Mouse (Mus musculus) cerebellum, adult 2 months (tissue): ENCODE data around the gene Syt2. TPM values are rescaled to one million over a fixed set of nuclear protein-coding genes. Genes with fewer than 3 reads are reported as not detected.

Experiments
- DNase-seq, 2 experiments: peaks; one replicate each; pipeline ENCODE4 v3.0.0; 2021
- H3K27ac ChIP-seq: fragments of 200-500 bp; 2 replicates; pipeline ENCODE4 v1.5.1; 2012; ENCODE audit warnings: low read length, control low read depth, inconsistent platforms; ENCODE audit not compliant: insufficient read depth
- H3K27me3 ChIP-seq: fragments of 200-500 bp; 2 replicates; pipeline ENCODE4 v1.6.1; 2012; ENCODE audit warnings: inconsistent platforms, mild to moderate bottlenecking, low read length, moderate library complexity; ENCODE audit not compliant: control insufficient read depth, insufficient read depth
- H3K4me1 ChIP-seq: fragments of 200-500 bp; 2 replicates; pipeline ENCODE4 v1.6.1; 2011; ENCODE audit warnings: low read length; ENCODE audit not compliant: control insufficient read depth, insufficient read depth
- H3K4me3 ChIP-seq: fragments of 200-500 bp; replicated peaks from 2 replicates; pipeline ENCODE3; 2011; ENCODE audit warnings: mild to moderate bottlenecking, low read depth, low read length, control low read depth; ENCODE audit not compliant: insufficient read depth
- CTCF ChIP-seq: fragments of 200-500 bp; IDR thresholded peaks from 2 replicates; pipeline ENCODE4 v1.5.1; 2011; ENCODE audit warnings: low read depth, mild to moderate bottlenecking, control low read depth, low read length, moderate library complexity, borderline replicate concordance; ENCODE audit not compliant: insufficient read depth
- POLR2A ChIP-seq: fragments of 200-500 bp; IDR thresholded peaks from 2 replicates; pipeline ENCODE4 v1.6.1; 2011; ENCODE audit warnings: low read length, control low read depth, borderline replicate concordance; ENCODE audit not compliant: insufficient read depth
- WGBS: fragments of 180-500 bp; shearing (Covaris S2); methylation state at CpG from one replicate; pipeline ENCODE4 v1.1.7; 2018; 5-methylcytosine and 5-hydroxymethylcytosine counted together
- polyA plus RNA-seq: library from polyadenylated mRNA; depleted of rRNA; stranded (reverse); fragments of >200 nt; gene quantifications from 2 replicates; pipeline ENCODE4 v1.2.3, GENCODE M21; 2012

Gene Syt2
- polyA plus RNA-seq, 1 experiment: 318 TPM

DNA sequence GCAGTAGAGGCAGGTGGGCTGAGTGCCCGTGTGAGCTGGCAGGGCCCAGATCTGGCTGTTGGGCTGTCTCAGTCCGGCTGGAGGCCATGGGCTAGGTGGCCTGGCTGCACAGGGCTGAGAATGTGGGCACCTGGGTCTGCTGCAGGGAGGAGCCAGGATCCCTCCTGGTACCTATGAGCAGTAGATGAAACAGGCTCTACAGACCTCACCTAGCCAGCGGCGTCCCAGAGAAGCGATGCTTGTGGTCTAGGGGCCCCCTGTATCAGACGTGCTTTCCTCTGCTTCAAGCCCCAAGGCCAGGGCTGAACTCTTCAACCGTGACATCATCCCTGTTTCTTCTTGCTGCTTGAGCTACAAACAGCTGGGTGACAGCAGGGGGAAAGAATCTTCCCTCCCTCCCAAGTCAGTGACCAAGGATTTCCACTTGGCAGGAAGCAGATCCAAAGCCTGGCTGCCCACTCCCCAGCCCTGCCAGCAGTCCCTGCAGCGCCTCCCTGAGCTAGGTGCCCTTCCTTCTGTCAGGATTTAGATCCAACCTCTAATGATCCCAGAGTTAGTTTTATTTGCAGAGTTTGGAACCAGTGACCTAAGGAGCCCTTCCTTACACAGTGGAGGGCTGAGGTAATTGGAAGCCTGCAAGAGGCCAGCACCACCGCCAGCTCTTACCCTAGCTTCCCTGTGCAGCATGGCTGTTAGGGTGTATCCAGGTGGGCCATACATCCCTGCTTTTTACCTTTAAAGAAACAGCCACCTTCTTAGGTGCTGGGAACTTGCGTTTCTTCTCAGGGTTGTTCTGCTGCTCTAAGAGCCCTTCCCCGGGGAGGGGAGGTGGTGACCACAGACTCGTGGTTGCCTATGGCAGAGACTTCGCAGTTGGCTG lies 107.5 kb downstream of the Syt2 start:
- Histone ChIP-seq H3K4me3 (no peak overlapping the region), H3K27ac (peak overlapping the region; percentile 55), H3K27me3 (no peaks in the 10 kb centered on the region), H3K4me1 (peaks cover 55% of the 10 kb centered on the region)
- DNase-seq: peak; percentile 57 to 63
- 36% methylated on average over 13 of the region's 13 CpGs for WGBS
- TF ChIP-seq CTCF: no peak
- TF ChIP-seq POLR2A: no peak

DNA sequence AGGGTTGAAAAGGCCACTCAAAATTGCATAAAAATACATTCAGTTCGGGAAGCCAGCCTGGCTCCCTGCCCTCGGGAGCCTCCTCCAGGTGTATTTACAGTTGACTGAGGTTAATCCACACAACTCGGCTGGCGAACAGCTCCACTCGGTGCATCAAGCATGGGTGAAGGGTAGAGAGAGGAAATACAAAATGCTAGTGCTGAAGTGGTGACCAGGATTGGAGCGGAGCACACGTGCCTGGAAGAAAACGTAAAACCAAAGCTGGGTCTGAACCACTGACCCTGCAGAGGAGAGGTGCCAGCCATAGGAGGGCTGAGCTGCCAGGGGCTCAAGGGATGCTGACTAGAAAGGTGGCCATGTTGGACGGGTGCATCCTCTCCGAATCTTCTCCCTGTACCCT lies 108.3 kb downstream of the Syt2 start:
- no peak for DNase-seq
- no peak overlapping the region for H3K4me3 ChIP-seq
- H3K27me3 ChIP-seq: no peaks in the 10 kb centered on the region
- no peak for TF ChIP-seq POLR2A
- TF ChIP-seq CTCF: no peak
- H3K27ac ChIP-seq: no peak overlapping the region
- peaks cover 60% of the 10 kb centered on the region for H3K4me1 ChIP-seq
- WGBS: 51% methylated on average over 10 of the region's 10 CpGs

DNA sequence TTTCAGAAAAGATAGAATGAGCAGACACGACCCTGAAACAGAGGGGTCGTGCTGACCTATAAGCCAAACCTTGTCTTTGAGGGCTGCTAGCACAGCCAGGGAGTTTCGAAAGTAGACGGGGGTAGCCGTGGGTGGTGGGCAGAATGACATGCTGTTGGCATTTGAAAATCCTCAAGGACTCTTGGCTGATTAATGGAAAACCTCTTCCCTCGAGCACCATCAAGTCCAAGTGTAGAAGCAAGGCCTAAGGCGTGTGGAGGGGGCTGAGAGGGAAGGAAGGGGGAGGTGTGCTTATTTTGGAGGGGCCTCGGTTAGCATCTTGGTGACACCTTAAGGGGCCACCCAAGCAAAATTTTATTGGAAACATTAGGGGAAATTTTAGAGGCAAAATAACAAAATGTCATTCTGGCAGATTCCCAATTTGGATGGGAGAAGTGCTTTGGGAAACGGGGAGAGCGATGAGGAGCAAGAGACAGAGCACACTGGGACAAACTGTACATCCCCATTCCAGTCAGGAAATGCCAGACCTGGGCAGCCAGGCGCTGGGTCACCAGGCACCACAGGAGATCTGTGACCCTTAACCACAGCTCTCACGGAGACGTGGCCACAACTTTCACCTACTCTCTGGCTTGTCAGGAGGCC lies 109.2 kb downstream of the Syt2 start:
- H3K27me3 ChIP-seq: no peaks in the 10 kb centered on the region
- DNase-seq: no peak
- WGBS: 41% methylated on average over 13 of the region's 13 CpGs
- no peak overlapping the region for H3K4me3 ChIP-seq
- TF ChIP-seq CTCF (no peak), POLR2A (no peak)
- H3K4me1 ChIP-seq: peaks cover 61% of the 10 kb centered on the region
- H3K27ac ChIP-seq: peak overlapping the region; percentile 39

DNA sequence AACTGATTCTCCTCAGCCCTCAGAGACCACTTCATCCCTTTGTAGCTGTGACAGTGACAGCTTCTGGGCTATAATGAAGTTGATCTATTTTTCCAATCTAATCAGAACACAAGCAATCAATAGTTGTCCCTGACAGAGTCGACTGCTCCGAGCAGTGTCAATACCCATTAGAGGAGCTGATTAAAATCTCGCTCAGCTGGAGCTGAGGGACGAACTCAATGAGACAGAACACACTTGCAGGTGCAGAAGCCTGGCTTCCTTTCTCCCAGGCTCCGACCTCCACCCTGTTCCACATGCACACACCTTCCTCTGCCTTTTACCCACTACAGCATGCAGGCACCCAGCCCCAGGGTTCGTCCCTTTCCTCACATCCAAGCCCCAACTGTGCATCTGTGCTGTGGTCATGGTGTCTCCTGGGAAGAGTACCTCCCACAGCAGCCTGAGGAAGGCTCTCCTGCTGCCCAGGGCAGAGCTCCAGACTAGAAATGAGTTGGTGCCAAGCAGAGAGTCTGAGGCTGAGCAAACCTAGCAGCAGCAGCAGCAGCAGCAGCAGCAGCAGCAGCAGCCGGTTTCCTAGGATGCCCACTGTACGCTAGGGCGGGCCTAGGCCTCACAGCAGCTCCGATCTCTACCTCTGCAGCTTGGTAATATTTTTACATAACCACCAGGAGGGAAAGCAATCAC lies 109.9 kb downstream of the Syt2 start:
- peak in 1 of 2 experiments; percentile 55 for DNase-seq
- 48% methylated on average over 10 of the region's 10 CpGs for WGBS
- Histone ChIP-seq H3K27ac (no peak overlapping the region), H3K4me1 (peaks cover 61% of the 10 kb centered on the region), H3K27me3 (no peaks in the 10 kb centered on the region), H3K4me3 (no peak overlapping the region)
- TF ChIP-seq POLR2A (no peak), CTCF (no peak)

DNA sequence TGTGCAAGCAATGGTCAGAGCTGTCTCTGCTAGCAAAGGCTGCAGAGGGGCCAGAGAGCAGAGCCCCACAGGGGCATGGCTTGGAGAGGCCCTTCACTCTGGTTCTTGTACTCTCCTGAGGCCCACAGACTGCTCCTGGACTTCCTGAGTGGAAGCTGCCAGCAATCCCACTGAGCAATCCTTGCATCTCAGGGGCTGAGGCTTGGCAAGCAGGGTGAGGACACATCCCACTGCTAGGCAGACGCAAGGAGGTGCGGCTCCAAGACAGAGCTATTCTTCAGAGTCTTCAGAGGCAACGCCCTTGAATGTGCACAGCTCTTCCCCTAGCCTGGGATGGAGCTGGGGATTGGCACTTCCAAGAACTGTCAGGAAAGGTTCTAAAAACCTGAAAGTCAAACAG lies 110.8 kb downstream of the Syt2 start:
- TF ChIP-seq CTCF (no peak), POLR2A (no peak; the same call in 1 of the 2 replicates)
- H3K27ac ChIP-seq: no peak overlapping the region
- H3K27me3 ChIP-seq: no peaks in the 10 kb centered on the region
- H3K4me1 ChIP-seq: peaks cover 61% of the 10 kb centered on the region
- DNase-seq: peak; percentile 60 to 68
- 28% methylated on average over 3 of the region's 3 CpGs for WGBS
- H3K4me3 ChIP-seq: no peak overlapping the region

DNA sequence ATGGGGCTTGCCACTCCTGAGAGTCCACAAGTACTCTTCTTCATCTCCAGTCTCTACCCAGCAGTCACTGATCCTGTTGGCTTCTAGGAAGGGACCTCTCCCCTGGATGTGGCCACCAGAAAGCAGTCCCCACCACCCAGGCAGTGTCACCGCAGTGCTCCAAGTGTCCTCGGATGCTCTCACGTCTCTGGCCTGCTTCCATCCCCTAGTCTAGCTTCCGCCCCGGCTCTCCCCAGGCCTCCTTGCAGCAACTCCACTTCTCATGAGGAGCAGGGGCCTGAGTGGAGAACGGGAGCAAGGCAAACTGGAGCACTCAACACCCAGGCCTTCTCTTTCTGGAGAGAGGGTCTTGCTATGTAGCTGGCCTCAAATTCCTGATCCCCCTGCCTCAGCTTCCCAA lies 112.7 kb downstream of the Syt2 start:
- H3K27me3 ChIP-seq: no peaks in the 10 kb centered on the region
- no peak overlapping the region for H3K27ac ChIP-seq
- TF ChIP-seq CTCF: no peak
- no peak for TF ChIP-seq POLR2A
- 12% methylated on average over 6 of the region's 6 CpGs for WGBS
- H3K4me3 ChIP-seq: no peak overlapping the region
- DNase-seq: no peak
- peaks cover 50% of the 10 kb centered on the region for H3K4me1 ChIP-seq

DNA sequence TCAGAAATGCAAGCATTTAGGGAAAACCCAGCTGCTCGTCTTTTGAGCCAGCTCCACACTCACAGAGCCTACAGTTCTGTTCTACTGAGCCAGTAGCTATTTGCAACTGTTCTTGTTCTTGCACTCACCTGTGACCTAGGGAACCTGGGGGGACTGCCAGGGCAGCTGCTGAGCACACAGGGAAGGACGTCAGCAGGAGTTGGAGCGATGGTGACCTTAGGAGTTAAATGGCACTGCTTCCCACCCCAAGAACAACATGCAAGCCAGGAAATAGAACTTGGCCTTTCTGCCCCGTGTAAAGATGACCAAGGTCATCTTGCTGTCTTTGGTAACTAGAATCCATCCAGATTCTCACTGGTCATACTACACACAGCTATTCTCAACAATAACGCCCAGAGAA lies 114.2 kb downstream of the Syt2 start:
- 84% methylated on average over 5 of the region's 5 CpGs for WGBS
- TF ChIP-seq POLR2A: no peak
- no peak for TF ChIP-seq CTCF
- H3K27me3 ChIP-seq: no peaks in the 10 kb centered on the region
- peaks cover 40% of the 10 kb centered on the region for H3K4me1 ChIP-seq
- H3K4me3 ChIP-seq: no peak overlapping the region
- no peak overlapping the region for H3K27ac ChIP-seq
- DNase-seq: no peak

DNA sequence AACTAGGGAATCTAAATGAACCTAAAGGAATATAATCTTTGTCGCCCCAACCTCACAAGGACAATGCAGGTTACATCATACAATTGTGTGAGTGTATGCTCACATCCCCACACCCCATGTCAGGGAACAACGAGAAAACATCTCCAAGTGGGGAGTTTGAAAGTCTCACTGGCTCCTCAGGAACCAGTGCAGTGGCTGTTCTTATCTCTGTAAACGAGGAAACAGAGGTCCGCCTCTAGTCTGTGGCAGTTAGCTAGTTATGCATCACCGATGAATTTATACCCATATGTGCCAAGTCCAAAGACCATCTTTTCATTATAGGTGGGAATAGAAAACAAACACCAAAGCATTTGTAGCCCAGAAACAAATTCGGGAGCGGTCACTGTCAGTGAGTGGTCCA lies 115.1 kb downstream of the Syt2 start:
- no peak for TF ChIP-seq POLR2A
- TF ChIP-seq CTCF: no peak
- no peaks in the 10 kb centered on the region for H3K27me3 ChIP-seq
- WGBS: 93% methylated on average over 7 of the region's 7 CpGs
- peaks cover 31% of the 10 kb centered on the region for H3K4me1 ChIP-seq
- no peak overlapping the region for H3K4me3 ChIP-seq
- DNase-seq: no peak
- no peak overlapping the region for H3K27ac ChIP-seq
